Mouse (Mus musculus) embryonic facial prominence, embryonic 11.5 days (tissue): Measurements from ENCODE around the gene Vipas39. TPM values are rescaled to one million over a fixed set of nuclear protein-coding genes. Genes with fewer than 3 reads are reported as not detected.

Source experiments
- ATAC-seq: fragments of 200-750 bp; cut with Nextera tagmentation; replicated peaks from 2 replicates; pipeline ENCODE4 v1.8.0; 2017; ENCODE audit warnings: low read depth; ENCODE audit not compliant: insufficient number of reproducible peaks, low FRiP score, low TSS enrichment
- DNase-seq: peaks from one replicate; pipeline ENCODE4 v3.0.0-alpha.2; 2015; ENCODE audit warnings: low spot score
- H3K27ac ChIP-seq: fragments of 300-500 bp; sonication (generic); replicated peaks from 2 replicates; pipeline ENCODE4 v1.5.1; 2014; ENCODE audit warnings: mild to moderate bottlenecking, low read depth, low read length, control low read depth
- H3K27me3 ChIP-seq: fragments of 300-500 bp; sonication (generic); 2 replicates; pipeline ENCODE4 v1.6.1; 2014; ENCODE audit warnings: mild to moderate bottlenecking, low read length, moderate library complexity, mixed read lengths; ENCODE audit not compliant: control insufficient read depth, insufficient read depth
- H3K36me3 ChIP-seq: fragments of 300-500 bp; sonication (generic); replicated peaks from 2 replicates; pipeline ENCODE4 v1.6.1; 2014; ENCODE audit warnings: low read depth, mild to moderate bottlenecking, low read length, moderate library complexity, mixed read lengths; ENCODE audit not compliant: control insufficient read depth, insufficient read depth
- H3K4me1 ChIP-seq: fragments of 300-500 bp; sonication (generic); 2 replicates; pipeline ENCODE4 v1.6.1; 2014; ENCODE audit warnings: low read length, mixed read lengths; ENCODE audit not compliant: control insufficient read depth, insufficient read depth
- H3K4me2 ChIP-seq: fragments of 300-500 bp; sonication (generic); 2 replicates; pipeline ENCODE4 v1.6.1; 2014; ENCODE audit warnings: low read depth, mild to moderate bottlenecking, control low read depth, low read length, moderate library complexity
- H3K4me3 ChIP-seq: fragments of 300-500 bp; sonication (generic); 2 replicates; pipeline ENCODE4 v1.5.1; 2014; ENCODE audit warnings: low read depth, low read length, control low read depth
- H3K9ac ChIP-seq: fragments of 300-500 bp; sonication (generic); replicated peaks from 2 replicates; pipeline ENCODE4 v1.6.1; 2014; ENCODE audit warnings: mild to moderate bottlenecking, control low read depth, low read length
- H3K9me3 ChIP-seq: fragments of 300-500 bp; sonication (generic); replicated peaks from 2 replicates; pipeline ENCODE4 v1.6.1; 2016; ENCODE audit warnings: mild to moderate bottlenecking, low read length, inconsistent platforms, mixed read lengths; ENCODE audit not compliant: control insufficient read depth
- WGBS: fragments of 180-500 bp; shearing (Covaris S2); extraction: QIAGEN DNeasy Blood & Tissue Kit; methylation state at CpG from one replicate; pipeline ENCODE4 v1.1.7; 2014; 5-methylcytosine and 5-hydroxymethylcytosine counted together
- polyA plus RNA-seq: library from polyadenylated mRNA; unstranded; fragments of >200 nt; fragmentation: Nextera tagmentation; extraction: Ambion mirVana; gene quantifications from 2 replicates; pipeline ENCODE4 v1.2.1, GENCODE M21; 2014

The Vipas39 gene
- polyA plus RNA-seq, 1 experiment from 2014 or later = 62.0 TPM

- Histone ChIP-seq H3K36me3 (no peaks in the 10 kb centered on the region), H3K4me3 (no peak overlapping the region), H3K9ac (no peak overlapping the region), H3K27me3 (no peaks in the 10 kb centered on the region), H3K9me3 (no peaks in the 10 kb centered on the region), H3K27ac (no peak overlapping the region), H3K4me1 (no peaks in the 10 kb centered on the region), H3K4me2 (no peak overlapping the region)
- ATAC-seq = no peak
- WGBS = 73% methylated on average over 5 of the region's 5 CpGs
- DNase-seq = no peak
These were observed 64.4 kb downstream of the Vipas39 start for GRCm38 (mm10) chr12:87201694-87202093.

DNA sequence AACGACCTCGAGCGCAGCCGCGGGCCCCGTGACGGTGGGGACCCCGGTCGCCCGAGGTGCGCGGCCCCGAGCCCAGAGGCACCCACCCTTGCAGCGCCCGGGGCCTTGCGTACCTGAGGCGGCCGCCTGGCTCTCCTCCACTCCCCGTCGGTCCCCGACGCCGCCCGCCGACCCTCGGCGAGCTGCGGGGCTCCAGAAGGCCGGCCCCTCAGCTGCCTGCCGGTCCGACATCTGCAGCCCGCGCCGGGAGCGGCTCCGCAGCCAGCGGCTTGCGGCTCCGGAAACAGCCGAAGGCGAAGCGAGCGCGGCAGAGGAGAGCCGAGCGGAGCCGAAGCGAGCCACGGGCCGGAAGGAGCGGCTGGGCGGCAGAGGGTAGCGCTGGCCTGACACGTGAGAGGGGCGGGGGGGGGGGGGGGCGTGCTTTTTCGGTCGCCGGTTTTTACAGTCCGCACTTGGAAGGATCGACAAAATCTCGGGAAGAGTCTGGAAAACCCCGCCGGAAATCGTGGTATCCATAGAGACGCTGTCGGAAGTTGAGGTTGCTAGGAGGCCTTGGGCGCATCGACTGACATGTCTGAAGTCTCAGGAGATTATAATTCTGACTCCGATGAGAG lies 66.0 kb downstream of the Vipas39 start, which contains the start of gene Tmed8:
Gene Tmed8, minus strand, starts transcription at position 482 of the 614 bp plus-strand sequence.
- WGBS = under 1% methylated on average over 59 of the region's 70 CpGs
- DNase-seq (peak; percentile 91), ATAC-seq (peak; percentile 94)
- Histone ChIP-seq H3K27me3 (no peaks in the 10 kb centered on the region), H3K27ac (peak within 1 kb of the TSS; percentile 44; the same call in 1 of the 2 replicates), H3K4me3 (peak within 1 kb of the TSS; percentile 76), H3K9me3 (no peaks in the 10 kb centered on the region), H3K4me1 (no peaks in the 10 kb centered on the region), H3K36me3 (no peaks in the 10 kb centered on the region), H3K4me2 (peak within 1 kb of the TSS; percentile 91), H3K9ac (peak within 1 kb of the TSS; percentile 84)

GRCm38 (mm10) chr12:87199206-87199972 lies 66.7 kb downstream of the Vipas39 start, which contains the start of gene Samd15:
Gene Samd15 (plus strand): TSS chr12:87199723.
- H3K27ac ChIP-seq = peak within 1 kb of the TSS; percentile 44; the same call in 1 of the 2 replicates
- peak; percentile 46 for DNase-seq
- peak within 1 kb of the TSS; percentile 76 for H3K4me3 ChIP-seq
- peak within 1 kb of the TSS; percentile 84 for H3K9ac ChIP-seq
- ATAC-seq = no peak; the same call in 1 of the 2 replicates
- no peaks in the 10 kb centered on the region for H3K4me1 ChIP-seq
- WGBS = under 1% methylated on average over 36 of the region's 38 CpGs
- peak within 1 kb of the TSS; percentile 91 for H3K4me2 ChIP-seq
- no peaks in the 10 kb centered on the region for H3K27me3 ChIP-seq
- no peaks in the 10 kb centered on the region for H3K9me3 ChIP-seq
- no peaks in the 10 kb centered on the region for H3K36me3 ChIP-seq

GRCm38 (mm10) chr12:87198792-87199191 lies 67.3 kb downstream of the Vipas39 start:
- WGBS = 50% methylated on average over 6 of the region's 6 CpGs
- peak overlapping the region; percentile 84; the same call in 1 of the 2 replicates for H3K9ac ChIP-seq

GRCm38 (mm10) chr12:87196310-87196709 lies 69.7 kb downstream of the Vipas39 start:
- H3K27me3 ChIP-seq = no peaks in the 10 kb centered on the region
- H3K4me2 ChIP-seq = no peak overlapping the region
- no peak overlapping the region for H3K4me3 ChIP-seq
- no peaks in the 10 kb centered on the region for H3K9me3 ChIP-seq
- no peak overlapping the region for H3K27ac ChIP-seq
- H3K4me1 ChIP-seq = no peaks in the 10 kb centered on the region
- H3K9ac ChIP-seq = no peak overlapping the region
- H3K36me3 ChIP-seq = no peaks in the 10 kb centered on the region
- ATAC-seq (no peak), DNase-seq (no peak)

More at GRCm38 (mm10) chr12:87198792-87199191, 67.3 kb downstream of the Vipas39 start:
- H3K4me1 ChIP-seq = no peaks in the 10 kb centered on the region
- H3K27ac ChIP-seq = no peak overlapping the region
- no peaks in the 10 kb centered on the region for H3K9me3 ChIP-seq
- peak overlapping the region; percentile 76 for H3K4me3 ChIP-seq
- H3K4me2 ChIP-seq = peak overlapping the region; percentile 91
- no peak for ATAC-seq
- DNase-seq = no peak
- H3K36me3 ChIP-seq = no peaks in the 10 kb centered on the region
- no peaks in the 10 kb centered on the region for H3K27me3 ChIP-seq

- Histone ChIP-seq H3K9ac (no peak overlapping the region), H3K4me2 (no peak overlapping the region), H3K4me1 (no peaks in the 10 kb centered on the region), H3K9me3 (no peaks in the 10 kb centered on the region), H3K27ac (no peak overlapping the region), H3K27me3 (no peaks in the 10 kb centered on the region), H3K4me3 (no peak overlapping the region), H3K36me3 (no peaks in the 10 kb centered on the region)
- ATAC-seq (no peak), DNase-seq (no peak)
- 78% methylated on average over 1 of the region's 1 CpGs for WGBS
These were observed 71.0 kb downstream of the Vipas39 start for GRCm38 (mm10) chr12:87195069-87195468.

- H3K9me3 ChIP-seq = no peaks in the 10 kb centered on the region
- H3K4me1 ChIP-seq = no peaks in the 10 kb centered on the region
- H3K27me3 ChIP-seq = no peaks in the 10 kb centered on the region
- H3K4me2 ChIP-seq = no peak overlapping the region
- H3K27ac ChIP-seq = no peak overlapping the region
- no peak overlapping the region for H3K9ac ChIP-seq
- H3K4me3 ChIP-seq = no peak overlapping the region
- DNase-seq (no peak), ATAC-seq (no peak)
- no peaks in the 10 kb centered on the region for H3K36me3 ChIP-seq
- 91% methylated on average over 3 of the region's 3 CpGs for WGBS
These were observed 73.0 kb downstream of the Vipas39 start for GRCm38 (mm10) chr12:87193008-87193407.
